Mouse (Mus musculus) adrenal gland, adult 2 months (tissue): ENCODE data around the gene Med21. TPM values are rescaled to one million over a fixed set of nuclear protein-coding genes. Genes with fewer than 3 reads are reported as not detected.

Experiments used
- DNase-seq: peaks from one replicate; pipeline ENCODE4 v3.0.0; 2021
- polyA plus RNA-seq: library from polyadenylated mRNA; depleted of rRNA; stranded (reverse); fragments of >200 nt; gene quantifications from 2 replicates; pipeline ENCODE4 v1.2.3, GENCODE M21; 2012; rRNA removed
- total RNA-seq, 2 experiments: library from RNA; stranded (reverse); gene quantifications; 2 replicates each; pipeline ENCODE4 v1.2.3; 2021

The Med21 gene
- total and polyA plus RNA-seq, 3 experiments, result 20.8 to 78.9 (median 67.5) TPM

GRCm38 (mm10) chr6:146678136-146679070, 36.1 kb downstream of the Med21 start:
- no peak for DNase-seq

DNA sequence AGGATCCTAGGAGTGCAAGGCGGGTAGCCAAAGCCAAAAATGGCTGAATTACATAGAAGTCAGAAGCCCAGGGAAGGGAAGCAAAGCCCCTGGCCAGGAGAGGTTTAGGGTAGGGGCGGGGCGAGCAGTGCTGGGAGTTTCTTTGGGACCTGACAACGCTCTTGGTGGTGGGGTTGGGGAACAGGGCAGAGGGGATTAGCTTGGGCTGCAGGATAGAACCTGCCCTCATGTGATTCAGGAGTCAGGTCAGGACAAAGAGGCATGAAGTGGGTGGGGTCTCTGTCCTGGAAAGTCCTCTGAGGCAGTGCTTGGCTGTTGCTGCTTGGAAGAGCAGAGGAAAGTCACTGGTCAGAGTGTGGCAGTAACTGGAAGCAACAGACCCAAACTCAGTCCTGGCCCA, 41.5 kb downstream of the Med21 start:
- no peak for DNase-seq

- DNase-seq, result peak; percentile 73
Observed at GRCm38 (mm10) chr6:146685781-146686308, 43.5 kb downstream of the Med21 start.

DNA sequence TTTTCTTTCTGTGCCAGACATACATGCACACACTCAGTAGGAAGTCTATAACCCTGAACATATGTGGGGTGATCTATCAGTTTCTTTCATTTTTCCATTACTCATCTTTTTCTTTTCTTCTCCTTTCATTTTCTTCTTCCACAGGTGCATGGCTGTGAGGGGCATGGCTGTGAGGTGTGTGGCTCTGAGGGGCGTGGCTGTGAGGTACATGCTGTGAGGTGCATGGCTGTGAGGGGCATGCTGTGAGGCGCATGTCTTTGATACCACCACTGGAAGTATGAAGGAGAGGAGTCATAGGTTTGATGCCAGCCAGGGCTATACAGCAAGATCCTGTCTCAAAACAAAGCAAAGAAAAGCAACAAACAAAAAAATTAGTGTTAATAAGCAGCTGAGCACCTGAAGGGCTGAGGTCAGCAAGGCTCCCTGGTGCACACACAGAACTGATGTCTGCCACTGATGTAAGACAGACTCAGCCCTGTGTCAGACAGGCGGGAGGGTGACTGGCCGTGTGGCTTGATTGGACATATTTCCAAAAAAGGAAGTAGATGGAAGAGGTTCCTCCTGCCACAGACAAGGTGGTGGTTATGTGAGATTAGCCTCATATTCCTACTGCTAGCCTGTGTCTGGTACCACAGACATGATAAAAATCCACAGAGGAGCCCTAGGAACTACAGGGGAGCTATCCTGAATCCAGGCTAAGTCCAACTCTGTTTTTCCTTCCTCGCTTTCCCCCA, 44.3 kb downstream of the Med21 start:
- DNase-seq, result no peak

GRCm38 (mm10) chr6:146688010-146688409, 45.7 kb downstream of the Med21 start:
- DNase-seq, result no peak

- DNase-seq, result no peak
Observed at GRCm38 (mm10) chr6:146688861-146689260, 46.5 kb downstream of the Med21 start.

DNA sequence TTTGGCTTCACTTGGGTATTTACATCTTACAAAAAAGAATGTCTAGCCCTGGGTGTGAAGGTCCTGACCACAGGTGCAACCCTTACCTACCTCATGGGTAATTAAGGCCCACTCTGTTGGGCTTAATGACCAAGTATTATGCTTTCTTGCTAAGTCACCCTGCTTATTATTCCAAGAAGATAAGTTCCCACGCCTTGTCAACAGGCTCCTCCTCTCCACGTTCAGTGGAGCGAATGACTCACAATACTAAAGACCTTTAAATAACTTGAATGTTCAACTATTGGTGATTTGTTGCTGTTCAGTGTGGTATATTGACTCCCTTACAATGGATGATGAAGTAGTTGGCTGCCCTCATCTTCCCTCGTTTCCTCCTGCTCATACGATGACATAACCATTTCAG, 55.4 kb downstream of the Med21 start:
- no peak for DNase-seq

GRCm38 (mm10) chr6:146698376-146698775, 56.0 kb downstream of the Med21 start:
- DNase-seq, result no peak

Other genes starting within 250 kb of the Med21 start
- gene Itpr2, start 140.3 kb upstream of the Med21 start, total RNA-seq, result 10 to 100 TPM; 32.2 to 36.1 TPM
- gene Itpr2, start 140.3 kb upstream of the Med21 start, polyA plus RNA-seq, result 9.4 and 17.3 TPM in 2 replicates
- gene Fgfr1op2, start 65.3 kb upstream of the Med21 start, total RNA-seq, result 100 to 1,000 TPM; 108 to 137 TPM
- gene Fgfr1op2, start 65.3 kb upstream of the Med21 start, polyA plus RNA-seq, result 172 and 185 TPM in 2 replicates
- gene Ints13, start 64.7 kb upstream of the Med21 start, total RNA-seq, result 10 to 100 TPM; 31.3 to 34.3 TPM
- 8.5 and 8.9 TPM in 2 replicates for gene Ints13, start 64.7 kb upstream of the Med21 start, polyA plus RNA-seq
- 10 to 100 TPM; 31.7 to 51.5 TPM for gene Tm7sf3, start 277 bp downstream of the Med21 start, total RNA-seq
- gene Tm7sf3, start 277 bp downstream of the Med21 start, polyA plus RNA-seq, result 17.0 and 22.5 TPM in 2 replicates
- gene Stk38l, start 82.4 kb downstream of the Med21 start, total RNA-seq, result 10 to 100 TPM; 19.7 to 21.7 TPM
- 0.97 and 1.6 TPM in 2 replicates for gene Stk38l, start 82.4 kb downstream of the Med21 start, polyA plus RNA-seq
- 1 to 10 TPM; 1.6 TPM for gene Arntl2, start 153.5 kb downstream of the Med21 start, total RNA-seq
- gene Arntl2, start 153.5 kb downstream of the Med21 start, polyA plus RNA-seq, result 6.1 and 8.9 TPM in 2 replicates
- not detected for gene Smco2, start 207.6 kb downstream of the Med21 start, total RNA-seq
- gene Smco2, start 207.6 kb downstream of the Med21 start, polyA plus RNA-seq, result not detected in 2 replicates
- 10 to 100 TPM; 78.9 to 99.7 TPM for gene Ppfibp1, start 245.9 kb downstream of the Med21 start, total RNA-seq
- 10.8 and 12.9 TPM in 2 replicates for gene Ppfibp1, start 245.9 kb downstream of the Med21 start, polyA plus RNA-seq